Mouse (Mus musculus): ENCODE results near the gene A430033K04Rik. TPM values are rescaled to one million over a fixed set of nuclear protein-coding genes. Genes with fewer than 3 reads are reported as not detected.
A peak's percentile ranks its signal among the peaks of the same experiment; 100 is the strongest.

Gene A430033K04Rik
- polyA plus RNA-seq, 1 experiment, result 3.5 TPM

DNA sequence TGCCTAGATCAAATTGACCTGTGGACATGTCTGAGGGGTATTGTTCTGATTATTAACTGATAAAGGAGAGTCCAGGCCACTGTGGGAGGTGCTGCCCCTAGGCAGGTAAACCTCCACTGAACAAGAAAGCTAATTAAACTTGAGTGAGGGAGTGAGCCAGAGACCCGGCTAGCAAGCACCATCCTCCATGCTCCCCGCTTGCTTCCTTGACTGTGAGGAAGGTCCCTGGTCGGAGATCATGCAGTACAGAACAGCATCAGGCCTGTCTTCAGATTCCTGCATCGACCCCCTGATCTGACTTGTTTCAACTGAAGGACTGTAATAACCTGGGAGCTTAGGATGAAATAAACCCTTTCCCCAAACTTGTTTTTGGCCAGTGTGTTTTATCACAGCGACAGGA lies 66.6 kb downstream of the A430033K04Rik start:
- Histone ChIP-seq H3K27ac (ENCODE audit: insufficient read depth, low read length) (no peak overlapping the region), H3K36me3 (ENCODE audit: control insufficient read depth, insufficient read depth, low read length, poor library complexity, severe bottlenecking) (no peaks in the 10 kb centered on the region), H3K27me3 (ENCODE audit: control insufficient read depth, insufficient read depth, low read length, poor library complexity, severe bottlenecking) (no peaks in the 10 kb centered on the region), H3K4me1 (ENCODE audit: control insufficient read depth, insufficient read depth, low read length) (peaks cover 4% of the 10 kb centered on the region), H3K9me3 (replicated peaks; ENCODE audit: control insufficient read depth, insufficient read depth, low read length, poor library complexity, severe bottlenecking) (no peaks in the 10 kb centered on the region), H3K9ac (ENCODE audit: low read depth, poor library complexity, severe bottlenecking) (no peak overlapping the region), H3K4me3 (ENCODE audit: low read depth, low read length) (no peak overlapping the region)
- TF ChIP-seq CTCF (IDR thresholded peaks at IDR 0.05; ENCODE audit: low read depth, low read length) (no peak), EP300 (IDR thresholded peaks at IDR 0.05; ENCODE audit: insufficient read depth, low read depth, low read length) (no peak), POLR2A (IDR thresholded peaks at IDR 0.05; ENCODE audit: insufficient read depth, low read length) (no peak)

DNA sequence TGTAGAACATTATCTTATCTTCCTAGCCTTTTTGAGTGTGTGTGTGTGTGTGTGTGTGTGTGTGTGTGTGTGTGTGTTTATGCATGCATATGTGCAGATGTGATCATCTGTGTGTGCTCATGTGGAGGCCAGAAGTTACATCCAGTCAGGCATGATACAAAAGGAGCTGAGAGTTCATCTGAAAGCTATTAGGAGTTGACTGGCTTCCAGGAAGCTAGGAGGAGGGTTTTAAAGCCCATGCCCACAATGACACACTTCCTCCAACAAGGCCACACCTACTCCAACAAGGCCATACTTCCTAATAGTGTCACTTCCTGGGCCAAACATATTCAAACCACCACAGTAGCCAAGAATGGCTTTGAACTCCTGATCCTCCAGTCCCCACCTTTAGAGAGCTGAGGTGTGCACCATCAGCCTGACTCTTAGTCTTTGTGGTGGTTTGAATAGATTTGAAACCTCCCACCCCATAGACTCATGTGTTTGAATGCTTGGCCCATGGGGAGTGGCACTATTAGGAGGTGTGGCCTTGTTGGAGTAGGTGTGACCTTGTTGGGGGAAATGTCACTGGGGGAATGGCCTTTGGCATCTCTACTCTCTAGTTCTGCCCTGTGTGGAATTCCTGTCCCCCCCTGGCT lies 70.4 kb downstream of the A430033K04Rik start:
- Histone ChIP-seq H3K27ac (ENCODE audit: insufficient read depth, low read length) (no peak overlapping the region), H3K4me1 (ENCODE audit: control insufficient read depth, insufficient read depth, low read length) (peaks cover 7% of the 10 kb centered on the region)
- no peak for TF ChIP-seq CTCF (IDR thresholded peaks at IDR 0.05; ENCODE audit: low read depth, low read length)
- TF ChIP-seq EP300 (IDR thresholded peaks at IDR 0.05; ENCODE audit: insufficient read depth, low read depth, low read length), result no peak
- no peak for TF ChIP-seq POLR2A (IDR thresholded peaks at IDR 0.05; ENCODE audit: insufficient read depth, low read length)

DNA sequence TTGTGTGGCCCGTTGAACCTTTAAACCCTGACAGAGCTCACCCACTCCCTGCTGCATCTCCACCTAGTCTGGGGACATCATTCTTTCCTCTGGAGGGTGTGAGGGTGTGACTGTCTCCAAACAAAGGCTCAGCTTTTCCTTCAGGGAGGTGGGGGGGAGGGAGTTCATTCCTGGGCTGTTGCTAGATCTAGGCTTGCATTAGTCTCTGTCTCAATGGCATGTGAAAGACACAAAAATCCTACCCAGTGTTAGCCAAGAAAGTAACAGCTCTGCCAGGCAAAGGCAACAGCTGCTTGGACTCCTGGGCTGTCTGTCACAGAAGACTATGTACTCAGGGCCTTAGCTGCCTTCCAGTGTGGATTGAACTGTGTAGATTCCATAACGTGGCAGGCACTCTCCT lies 71.4 kb downstream of the A430033K04Rik start:
- no peak overlapping the region for H3K27ac ChIP-seq (ENCODE audit: insufficient read depth, low read length)
- no peak for TF ChIP-seq EP300 (IDR thresholded peaks at IDR 0.05; ENCODE audit: insufficient read depth, low read depth, low read length)
- TF ChIP-seq POLR2A (IDR thresholded peaks at IDR 0.05; ENCODE audit: insufficient read depth, low read length), result no peak
- TF ChIP-seq CTCF (IDR thresholded peaks at IDR 0.05; ENCODE audit: low read depth, low read length), result no peak

More for the DNA sequence above, 70.4 kb downstream of the A430033K04Rik start:
- Histone ChIP-seq H3K27me3 (ENCODE audit: control insufficient read depth, insufficient read depth, low read length, poor library complexity, severe bottlenecking) (no peaks in the 10 kb centered on the region), H3K9me3 (replicated peaks; ENCODE audit: control insufficient read depth, insufficient read depth, low read length, poor library complexity, severe bottlenecking) (no peaks in the 10 kb centered on the region), H3K4me3 (ENCODE audit: low read depth, low read length) (no peak overlapping the region), H3K36me3 (ENCODE audit: control insufficient read depth, insufficient read depth, low read length, poor library complexity, severe bottlenecking) (no peaks in the 10 kb centered on the region), H3K9ac (ENCODE audit: low read depth, poor library complexity, severe bottlenecking) (no peak overlapping the region)

DNA sequence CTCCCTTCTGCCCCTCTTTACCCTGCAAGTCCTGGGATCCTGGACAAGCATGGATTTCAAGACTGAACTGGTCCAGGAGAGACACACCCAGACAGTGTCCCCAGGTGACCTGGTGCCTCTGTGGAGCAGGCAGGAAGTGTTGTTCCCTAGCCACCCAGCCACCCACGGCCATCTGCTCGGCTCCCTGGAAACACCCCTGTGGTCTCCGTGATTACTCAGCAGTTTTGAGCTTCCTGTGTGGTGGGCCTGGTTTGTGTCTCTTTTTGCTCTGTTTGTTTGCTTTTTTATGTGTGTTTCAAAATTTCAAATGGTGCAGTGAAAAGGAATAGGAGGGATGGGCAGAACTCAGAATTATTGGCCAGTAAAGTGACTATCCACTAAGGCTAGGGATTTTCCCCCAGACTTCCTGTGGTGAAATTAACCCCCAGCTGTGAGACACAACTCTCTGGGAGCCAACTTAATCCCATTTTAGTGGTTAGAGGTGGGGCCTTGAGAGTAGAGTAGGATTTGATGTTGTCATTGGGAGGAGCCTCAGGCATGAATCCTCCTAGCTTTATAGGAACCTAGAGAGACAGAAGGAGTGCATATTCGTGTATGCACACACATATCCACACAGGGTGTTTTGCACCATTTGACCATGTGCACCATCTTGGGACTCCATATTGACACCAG lies 72.0 kb downstream of the A430033K04Rik start:
- TF ChIP-seq EP300 (IDR thresholded peaks at IDR 0.05; ENCODE audit: insufficient read depth, low read depth, low read length) (0 out of 2 replicates have a peak, but pooled peaks have one; percentile 20), CTCF (IDR thresholded peaks at IDR 0.05; ENCODE audit: low read depth, low read length) (no peak), POLR2A (IDR thresholded peaks at IDR 0.05; ENCODE audit: insufficient read depth, low read length) (no peak)
- Histone ChIP-seq H3K9ac (ENCODE audit: low read depth, poor library complexity, severe bottlenecking) (no peak overlapping the region), H3K9me3 (replicated peaks; ENCODE audit: control insufficient read depth, insufficient read depth, low read length, poor library complexity, severe bottlenecking) (no peaks in the 10 kb centered on the region), H3K27ac (ENCODE audit: insufficient read depth, low read length) (no peak overlapping the region), H3K4me1 (ENCODE audit: control insufficient read depth, insufficient read depth, low read length) (peaks cover 7% of the 10 kb centered on the region), H3K4me3 (ENCODE audit: low read depth, low read length) (no peak overlapping the region), H3K27me3 (ENCODE audit: control insufficient read depth, insufficient read depth, low read length, poor library complexity, severe bottlenecking) (no peaks in the 10 kb centered on the region), H3K36me3 (ENCODE audit: control insufficient read depth, insufficient read depth, low read length, poor library complexity, severe bottlenecking) (no peaks in the 10 kb centered on the region)

More for the DNA sequence above, 71.4 kb downstream of the A430033K04Rik start:
- no peaks in the 10 kb centered on the region for H3K27me3 ChIP-seq (ENCODE audit: control insufficient read depth, insufficient read depth, low read length, poor library complexity, severe bottlenecking)
- H3K4me3 ChIP-seq (ENCODE audit: low read depth, low read length), result no peak overlapping the region
- H3K36me3 ChIP-seq (ENCODE audit: control insufficient read depth, insufficient read depth, low read length, poor library complexity, severe bottlenecking), result no peaks in the 10 kb centered on the region
- H3K9me3 ChIP-seq (replicated peaks; ENCODE audit: control insufficient read depth, insufficient read depth, low read length, poor library complexity, severe bottlenecking), result no peaks in the 10 kb centered on the region
- H3K9ac ChIP-seq (ENCODE audit: low read depth, poor library complexity, severe bottlenecking), result no peak overlapping the region
- peaks cover 7% of the 10 kb centered on the region for H3K4me1 ChIP-seq (ENCODE audit: control insufficient read depth, insufficient read depth, low read length)

DNA sequence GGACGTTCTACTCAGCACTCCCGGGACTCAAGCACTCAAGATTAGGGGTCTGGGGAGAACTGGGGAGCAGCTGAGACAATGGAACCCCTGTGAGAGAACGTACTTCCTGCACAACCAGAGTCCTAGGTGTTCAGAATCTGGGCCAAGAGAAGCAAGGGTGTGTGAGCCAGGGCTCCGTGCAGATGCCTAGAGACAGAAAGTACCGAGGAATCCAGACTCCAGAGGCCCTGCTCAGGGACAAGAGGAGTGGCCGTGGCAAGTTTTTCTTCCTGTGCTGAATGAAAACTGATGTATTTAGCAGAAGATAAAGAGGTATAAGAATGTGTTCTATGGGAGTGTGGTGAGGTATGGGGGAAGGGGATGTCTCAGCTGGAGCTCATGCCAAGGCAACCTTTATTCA lies 74.8 kb downstream of the A430033K04Rik start:
- no peak overlapping the region for H3K4me3 ChIP-seq (ENCODE audit: low read depth, low read length)
- H3K27me3 ChIP-seq (ENCODE audit: control insufficient read depth, insufficient read depth, low read length, poor library complexity, severe bottlenecking), result no peaks in the 10 kb centered on the region
- no peak overlapping the region for H3K27ac ChIP-seq (ENCODE audit: insufficient read depth, low read length)
- no peak for TF ChIP-seq POLR2A (IDR thresholded peaks at IDR 0.05; ENCODE audit: insufficient read depth, low read length)
- no peak for TF ChIP-seq EP300 (IDR thresholded peaks at IDR 0.05; ENCODE audit: insufficient read depth, low read depth, low read length)
- TF ChIP-seq CTCF (IDR thresholded peaks at IDR 0.05; ENCODE audit: low read depth, low read length), result no peak
- H3K9me3 ChIP-seq (replicated peaks; ENCODE audit: control insufficient read depth, insufficient read depth, low read length, poor library complexity, severe bottlenecking), result peaks cover 3% of the 10 kb centered on the region; the same call in 1 of the 2 replicates
- no peak overlapping the region for H3K9ac ChIP-seq (ENCODE audit: low read depth, poor library complexity, severe bottlenecking)
- H3K36me3 ChIP-seq (ENCODE audit: control insufficient read depth, insufficient read depth, low read length, poor library complexity, severe bottlenecking), result no peaks in the 10 kb centered on the region
- peaks cover 7% of the 10 kb centered on the region for H3K4me1 ChIP-seq (ENCODE audit: control insufficient read depth, insufficient read depth, low read length)

Other genes starting within 250 kb of the A430033K04Rik start
- gene Zfp157, start 181.4 kb upstream of the A430033K04Rik start, polyA plus RNA-seq (2011; ENCODE audit: insufficient read depth, insufficient read length, low read depth, missing spikeins), result 20.3 and 21.7 TPM in 2 replicates
- gene 1700123K08Rik, start 58.1 kb upstream of the A430033K04Rik start, polyA plus RNA-seq (2011; ENCODE audit: insufficient read depth, insufficient read length, low read depth, missing spikeins), result not detected in 2 replicates
- gene Zfp68, start 3.1 kb upstream of the A430033K04Rik start, polyA plus RNA-seq (2011; ENCODE audit: insufficient read depth, insufficient read length, low read depth, missing spikeins), result 19.3 and 20.5 TPM in 2 replicates
- 0.88 and 1.1 TPM in 2 replicates for gene Fam20c, start 131.7 kb downstream of the A430033K04Rik start, polyA plus RNA-seq (2011; ENCODE audit: insufficient read depth, insufficient read length, low read depth, missing spikeins)
- gene Gm5294, start 197.2 kb downstream of the A430033K04Rik start, polyA plus RNA-seq (2011; ENCODE audit: insufficient read depth, insufficient read length, low read depth, missing spikeins), result not detected in 2 replicates

Data from ES-Bruce4 (cell line).